Mouse (Mus musculus) thymus, adult 2 months (tissue): ENCODE results near the gene Spata21. TPM values are rescaled to one million over a fixed set of nuclear protein-coding genes. Genes with fewer than 3 reads are reported as not detected.

Experiments used
- DNase-seq: peaks from one replicate; pipeline ENCODE4 v3.0.0; 2021
- H3K27ac ChIP-seq: fragments of 200-500 bp; 2 replicates; pipeline ENCODE4 v1.5.1; 2012; ENCODE audit warnings: low read length, control low read depth; ENCODE audit not compliant: control insufficient read depth, insufficient read depth
- H3K27me3 ChIP-seq: fragments of 200-500 bp; 2 replicates; pipeline ENCODE4 v1.6.1; 2012; ENCODE audit warnings: mild to moderate bottlenecking, low read length, moderate library complexity, mixed read lengths; ENCODE audit not compliant: control insufficient read depth, insufficient read depth
- H3K36me3 ChIP-seq: fragments of 200-500 bp; 2 replicates; pipeline ENCODE4 v1.6.1; 2012; ENCODE audit warnings: mild to moderate bottlenecking, low read length, moderate library complexity; ENCODE audit not compliant: control insufficient read depth, insufficient read depth
- H3K4me1 ChIP-seq: fragments of 200-500 bp; replicated peaks from 2 replicates; pipeline ENCODE4 v1.6.1; 2012; ENCODE audit warnings: low read length; ENCODE audit not compliant: control insufficient read depth, insufficient read depth
- H3K4me3 ChIP-seq: fragments of 200-500 bp; 2 replicates; pipeline ENCODE4 v1.5.1; 2012; ENCODE audit warnings: mild to moderate bottlenecking, low read length, control low read depth, moderate library complexity; ENCODE audit not compliant: control insufficient read depth, insufficient read depth
- CTCF ChIP-seq: fragments of 200-500 bp; IDR thresholded peaks from 2 replicates; pipeline ENCODE4 v1.5.1; 2012; ENCODE audit warnings: mild to moderate bottlenecking, control low read depth, low read length, moderate library complexity, borderline replicate concordance; ENCODE audit not compliant: control insufficient read depth, poor library complexity, insufficient read depth; ENCODE audit errors: extremely low read depth
- POLR2A ChIP-seq: fragments of 200-500 bp; IDR thresholded peaks from 2 replicates; pipeline ENCODE4 v1.6.1; 2012; ENCODE audit warnings: mild to moderate bottlenecking, low read length, control low read depth, moderate library complexity; ENCODE audit not compliant: control insufficient read depth, poor library complexity, insufficient read depth; ENCODE audit errors: extremely low read depth
- WGBS: fragments of 180-500 bp; shearing (Covaris S2); methylation state at CpG from one replicate; pipeline ENCODE4 v1.1.7; 2018; 5-methylcytosine and 5-hydroxymethylcytosine counted together
- polyA plus RNA-seq: library from polyadenylated mRNA; depleted of rRNA; stranded (reverse); fragments of >200 nt; gene quantifications from 2 replicates; pipeline ENCODE4 v1.2.3, GENCODE M21; 2012; rRNA removed

Spata21 gene
- polyA plus RNA-seq, 1 experiment, result 0.23 TPM

DNA sequence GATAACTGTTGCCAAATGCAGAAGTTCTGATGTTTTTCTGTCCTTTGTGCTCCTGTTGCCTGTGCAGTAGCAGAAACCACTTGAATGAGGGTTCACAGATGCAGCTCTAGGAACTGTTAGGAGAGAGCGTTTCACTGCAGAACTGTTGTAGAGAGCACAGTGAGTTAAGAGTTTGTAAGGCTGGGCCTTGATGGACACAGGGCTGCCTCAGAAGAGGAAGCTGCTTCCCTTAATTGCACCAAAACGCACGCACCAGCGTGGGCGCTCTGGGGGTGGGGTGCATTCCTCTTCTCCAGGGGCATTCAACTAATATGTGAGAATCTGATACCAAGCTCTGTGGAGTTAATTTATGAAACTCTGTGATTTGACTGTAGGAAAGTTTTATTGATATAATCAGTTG is 71.5 kb downstream of the Spata21 start:
- DNase-seq, result no peak
- TF ChIP-seq POLR2A (no peak), CTCF (no peak)
- H3K27me3 ChIP-seq, result no peaks in the 10 kb centered on the region
- peaks cover 31% of the 10 kb centered on the region for H3K4me1 ChIP-seq
- H3K36me3 ChIP-seq, result no peaks in the 10 kb centered on the region
- H3K27ac ChIP-seq, result no peak overlapping the region
- no peak overlapping the region for H3K4me3 ChIP-seq
- 9% methylated on average over 5 of the region's 5 CpGs for WGBS

DNA sequence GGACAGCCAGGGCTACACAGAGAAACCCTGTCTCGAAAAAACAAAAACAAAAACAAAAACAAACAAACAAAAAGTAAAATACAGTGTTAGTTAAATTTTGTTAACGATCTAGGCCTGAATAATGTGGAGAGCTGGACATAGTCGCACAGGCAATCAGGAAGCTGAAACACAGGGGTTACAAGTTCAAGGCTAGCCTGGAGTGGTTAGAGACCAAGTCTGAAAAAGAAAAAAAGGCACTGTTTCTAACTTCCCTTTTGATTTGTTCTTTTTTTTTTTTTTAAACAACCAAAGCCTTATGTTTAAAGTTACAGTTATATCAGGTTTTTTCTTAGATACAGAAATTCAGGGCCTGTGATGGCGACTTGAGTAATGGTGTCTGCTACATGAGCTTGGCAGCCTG is 72.1 kb downstream of the Spata21 start:
- no peaks in the 10 kb centered on the region for H3K27me3 ChIP-seq
- WGBS, result 52% methylated on average over 4 of the region's 4 CpGs
- TF ChIP-seq CTCF (no peak), POLR2A (no peak)
- no peak overlapping the region for H3K4me3 ChIP-seq
- no peak for DNase-seq
- H3K4me1 ChIP-seq, result peaks cover 28% of the 10 kb centered on the region
- H3K36me3 ChIP-seq, result no peaks in the 10 kb centered on the region
- H3K27ac ChIP-seq, result no peak overlapping the region

DNA sequence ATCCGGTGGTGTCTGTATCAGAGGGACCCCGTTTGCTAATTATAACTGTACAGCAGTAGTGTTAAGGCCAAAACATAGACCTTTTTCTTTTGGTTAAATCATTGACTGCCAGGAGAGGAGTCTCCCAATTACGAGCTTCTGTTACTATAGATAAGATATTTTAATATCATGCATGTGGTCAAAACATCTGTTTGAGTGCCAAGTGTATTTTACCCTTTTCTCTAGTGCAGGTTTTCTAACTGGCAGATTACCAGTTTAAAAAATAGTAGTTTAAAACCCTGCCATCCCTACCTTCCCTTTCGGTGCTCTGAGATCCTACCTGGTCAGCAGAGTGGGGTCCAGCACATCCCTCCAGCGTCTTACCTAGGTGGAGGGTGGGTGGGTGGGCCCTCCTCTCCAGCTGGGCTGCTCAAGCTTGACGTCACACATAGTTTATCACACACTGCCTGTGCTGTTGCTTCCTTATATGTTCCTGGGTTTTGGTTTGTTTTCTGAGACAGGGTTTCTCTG is 73.6 kb downstream of the Spata21 start:
- Histone ChIP-seq H3K4me3 (no peak overlapping the region), H3K27ac (no peak overlapping the region), H3K27me3 (no peaks in the 10 kb centered on the region), H3K36me3 (no peaks in the 10 kb centered on the region), H3K4me1 (peaks cover 28% of the 10 kb centered on the region)
- TF ChIP-seq POLR2A, result no peak
- no peak for TF ChIP-seq CTCF
- 37% methylated on average over 6 of the region's 6 CpGs for WGBS
- no peak for DNase-seq

Other genes starting within 250 kb of the Spata21 start
- 0.85 and 0.89 TPM in 2 replicates for gene Padi1, start 242.6 kb upstream of the Spata21 start, polyA plus RNA-seq
- 19.5 and 21.9 TPM in 2 replicates for gene Padi2, start 182.0 kb upstream of the Spata21 start, polyA plus RNA-seq
- 194 and 239 TPM in 2 replicates for gene Sdhb, start 127.1 kb upstream of the Spata21 start, polyA plus RNA-seq
- gene Atp13a2, start 101.5 kb upstream of the Spata21 start, polyA plus RNA-seq, result 300 and 301 TPM in 2 replicates
- gene Mfap2, start 77.9 kb upstream of the Spata21 start, polyA plus RNA-seq, result 6.1 and 7.0 TPM in 2 replicates
- gene Crocc, start 27.8 kb upstream of the Spata21 start, polyA plus RNA-seq, result 12.9 and 17.6 TPM in 2 replicates
- 105 and 111 TPM in 2 replicates for gene Necap2, start 10.0 kb upstream of the Spata21 start, polyA plus RNA-seq
- gene Szrd1, start 51.4 kb downstream of the Spata21 start, polyA plus RNA-seq, result 54.2 and 62.1 TPM in 2 replicates
- gene Fbxo42, start 59.6 kb downstream of the Spata21 start, polyA plus RNA-seq, result 29.1 and 29.3 TPM in 2 replicates
- gene Rsg1, start 125.6 kb downstream of the Spata21 start, polyA plus RNA-seq, result 3.5 and 3.6 TPM in 2 replicates
- gene Arhgef19, start 151.2 kb downstream of the Spata21 start, polyA plus RNA-seq, result 2.6 and 2.8 TPM in 2 replicates
- 3.6 and 3.9 TPM in 2 replicates for gene Epha2, start 212.9 kb downstream of the Spata21 start, polyA plus RNA-seq